Mouse (Mus musculus): Measurements from ENCODE around the gene Polr3gl. TPM values are rescaled to one million over a fixed set of nuclear protein-coding genes. Genes with fewer than 3 reads are reported as not detected.
"Not testable (repeated sequence)": the region's sequence is repeated elsewhere in the genome, so short reads cannot be mapped to it uniquely, and the experiment has no call there.

The Polr3gl gene
- polyA plus RNA-seq, 1 experiment from 2014 or later = 36.7 TPM

DNA sequence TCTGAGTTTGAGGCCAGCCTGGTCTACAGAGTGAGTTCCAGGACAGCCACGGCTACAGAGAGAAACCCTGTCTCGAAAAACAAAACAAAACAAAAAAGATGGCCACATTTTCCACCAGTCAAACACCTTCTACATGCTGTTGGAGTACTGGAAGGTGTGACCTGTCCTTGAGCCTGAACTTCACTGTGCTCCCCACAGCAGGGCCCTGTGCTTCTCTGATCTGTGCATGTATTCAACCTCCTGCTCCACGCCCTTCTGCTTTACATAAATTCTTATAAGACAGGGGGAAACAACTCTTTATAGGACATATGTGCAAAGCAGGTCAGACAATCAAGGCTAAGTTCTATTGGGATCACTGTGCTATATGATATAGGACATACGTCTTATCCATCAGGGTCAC lies 29.2 kb upstream of the Polr3gl start:
- no peak overlapping the region for H3K9ac ChIP-seq (ENCODE audit: low read depth, low read length)
- no peaks in the 10 kb centered on the region for H3K4me1 ChIP-seq (ENCODE audit: control insufficient read depth, insufficient read depth, low read length)
- peaks cover 32% of the 10 kb centered on the region for H3K36me3 ChIP-seq (ENCODE audit: control insufficient read depth, insufficient read depth, low read length)
- no peaks in the 10 kb centered on the region for H3K27me3 ChIP-seq (ENCODE audit: control insufficient read depth, insufficient read depth, low read depth, low read length)
- no peak overlapping the region for H3K27ac ChIP-seq (ENCODE audit: low read length)
- no peak overlapping the region for H3K4me2 ChIP-seq (ENCODE audit: low read length)
- no peak for ATAC-seq
- no peak overlapping the region for H3K4me3 ChIP-seq (ENCODE audit: low read depth, low read length)
- WGBS = 95% methylated on average over 4 of the region's 4 CpGs
- no peaks in the 10 kb centered on the region for H3K9me3 ChIP-seq (replicated peaks; ENCODE audit: control insufficient read depth, low read length, poor library complexity, severe bottlenecking)

DNA sequence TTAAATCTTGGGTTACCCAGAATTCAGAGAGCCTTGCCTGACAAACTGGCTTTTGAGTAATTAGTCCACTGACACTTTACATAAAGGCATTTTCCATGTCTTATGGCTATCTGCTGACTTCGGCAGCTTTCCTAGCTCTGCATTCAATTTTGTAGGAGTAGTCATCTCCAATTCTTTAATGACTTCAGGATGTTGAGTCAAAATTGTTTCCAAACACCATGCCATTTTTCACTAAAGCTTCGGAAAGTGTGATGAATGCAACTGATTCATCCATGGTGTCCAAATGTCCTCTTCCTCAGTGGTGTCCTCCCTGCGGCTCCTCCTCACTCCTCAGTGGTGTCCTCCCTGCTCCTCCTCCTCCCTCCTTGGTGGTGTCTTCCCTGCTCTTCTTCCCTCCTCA lies 24.0 kb upstream of the Polr3gl start:
- peaks cover 41% of the 10 kb centered on the region for H3K36me3 ChIP-seq (ENCODE audit: control insufficient read depth, insufficient read depth, low read length)
- H3K27me3 ChIP-seq (ENCODE audit: control insufficient read depth, insufficient read depth, low read depth, low read length) = no peaks in the 10 kb centered on the region

DNA sequence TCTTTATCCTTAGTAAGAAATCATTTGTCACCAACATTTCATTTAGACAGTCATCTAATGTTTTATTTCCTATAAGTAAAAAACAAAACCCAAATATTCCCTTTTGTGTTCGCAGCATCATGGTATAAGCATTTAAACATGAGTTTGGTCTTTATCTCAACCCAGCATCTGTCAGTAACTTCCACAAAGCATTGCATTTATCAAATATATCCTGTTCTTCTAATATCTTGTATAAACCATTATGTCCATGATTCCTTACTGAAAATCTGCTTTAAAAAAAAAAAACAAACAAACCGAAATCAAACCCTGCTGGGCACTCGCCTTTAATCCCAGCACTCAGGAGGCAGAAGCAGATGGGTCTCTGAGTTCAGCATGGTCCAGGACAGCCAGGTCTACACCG lies 12.6 kb upstream of the Polr3gl start:
- peaks cover 41% of the 10 kb centered on the region for H3K4me1 ChIP-seq (ENCODE audit: control insufficient read depth, insufficient read depth, low read length)
- no peak overlapping the region for H3K9ac ChIP-seq (ENCODE audit: low read depth, low read length)
- H3K4me3 ChIP-seq (ENCODE audit: low read depth, low read length) = no peak overlapping the region
- 90% methylated on average over 4 of the region's 4 CpGs for WGBS
- no peaks in the 10 kb centered on the region for H3K27me3 ChIP-seq (ENCODE audit: control insufficient read depth, insufficient read depth, low read depth, low read length)
- H3K27ac ChIP-seq (ENCODE audit: low read length) = no peak overlapping the region
- H3K4me2 ChIP-seq (ENCODE audit: low read length) = no peak overlapping the region
- ATAC-seq = no peak
- H3K36me3 ChIP-seq (ENCODE audit: control insufficient read depth, insufficient read depth, low read length) = no peaks in the 10 kb centered on the region
- H3K9me3 ChIP-seq (replicated peaks; ENCODE audit: control insufficient read depth, low read length, poor library complexity, severe bottlenecking) = no peaks in the 10 kb centered on the region

More for the DNA sequence above, 24.0 kb upstream of the Polr3gl start:
- 99% methylated on average over 3 of the region's 3 CpGs for WGBS
- H3K27ac ChIP-seq (ENCODE audit: low read length) = no peak overlapping the region
- H3K9me3 ChIP-seq (replicated peaks; ENCODE audit: control insufficient read depth, low read length, poor library complexity, severe bottlenecking) = no peaks in the 10 kb centered on the region
- H3K4me1 ChIP-seq (ENCODE audit: control insufficient read depth, insufficient read depth, low read length) = no peaks in the 10 kb centered on the region
- ATAC-seq = no peak
- no peak overlapping the region for H3K4me3 ChIP-seq (ENCODE audit: low read depth, low read length)
- no peak overlapping the region for H3K4me2 ChIP-seq (ENCODE audit: low read length)
- no peak overlapping the region for H3K9ac ChIP-seq (ENCODE audit: low read depth, low read length)

DNA sequence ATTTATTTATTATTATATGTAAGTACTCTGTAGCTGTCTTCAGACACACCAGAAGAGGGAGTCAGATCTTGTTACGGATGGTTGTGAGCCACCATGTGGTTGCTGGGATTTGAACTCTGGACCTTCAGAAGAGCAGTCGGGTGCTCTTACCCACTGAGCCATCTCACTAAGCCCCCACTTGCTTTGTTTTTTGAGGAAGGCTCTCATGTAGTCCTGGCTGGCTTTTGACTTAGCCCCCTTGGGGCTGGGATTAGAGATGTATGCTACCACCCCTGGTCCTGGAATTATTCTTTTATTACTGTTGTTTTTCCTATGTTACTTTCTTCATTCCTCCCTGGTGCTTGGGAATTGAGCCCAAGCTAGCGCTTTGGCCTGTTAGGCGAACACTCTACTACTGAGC lies 12.0 kb upstream of the Polr3gl start:
- H3K27ac ChIP-seq (ENCODE audit: low read length); H3K9ac ChIP-seq (ENCODE audit: low read depth, low read length); H3K4me2 ChIP-seq (ENCODE audit: low read length); H3K27me3 ChIP-seq (ENCODE audit: control insufficient read depth, insufficient read depth, low read depth, low read length); H3K36me3 ChIP-seq (ENCODE audit: control insufficient read depth, insufficient read depth, low read length); ATAC-seq; H3K4me3 ChIP-seq (ENCODE audit: low read depth, low read length); H3K9me3 ChIP-seq (replicated peaks; ENCODE audit: control insufficient read depth, low read length, poor library complexity, severe bottlenecking): not testable (repeated sequence)
- H3K4me1 ChIP-seq (ENCODE audit: control insufficient read depth, insufficient read depth, low read length) = peaks cover 41% of the 10 kb centered on the region
- WGBS = 91% methylated on average over 3 of the region's 4 CpGs

DNA sequence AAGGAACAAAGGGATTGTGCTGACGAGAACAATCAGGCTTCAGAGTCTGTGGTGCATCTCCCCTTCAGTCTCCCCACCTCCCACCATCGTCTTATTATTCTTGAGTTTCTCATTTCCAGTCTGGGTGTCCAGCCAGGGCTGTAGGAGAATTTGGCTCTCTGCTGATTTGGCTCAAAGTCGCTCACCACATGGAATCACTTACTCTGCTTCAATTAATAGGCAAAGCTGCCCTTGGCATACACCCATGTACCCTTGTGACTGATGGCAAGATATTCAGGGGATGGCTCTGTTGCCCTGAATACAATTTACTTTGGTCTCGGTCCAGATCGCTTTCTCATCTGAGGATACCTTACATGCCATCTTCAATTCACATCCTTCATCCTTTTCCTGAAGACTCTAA lies 9.3 kb upstream of the Polr3gl start:
- no peak for ATAC-seq
- no peaks in the 10 kb centered on the region for H3K27me3 ChIP-seq (ENCODE audit: control insufficient read depth, insufficient read depth, low read depth, low read length)
- peak overlapping the region; percentile 72; the same call in 1 of the 2 replicates for H3K27ac ChIP-seq (ENCODE audit: low read length)
- no peaks in the 10 kb centered on the region for H3K9me3 ChIP-seq (replicated peaks; ENCODE audit: control insufficient read depth, low read length, poor library complexity, severe bottlenecking)
- WGBS = 21% methylated on average over 5 of the region's 5 CpGs
- H3K36me3 ChIP-seq (ENCODE audit: control insufficient read depth, insufficient read depth, low read length) = no peaks in the 10 kb centered on the region
- peak overlapping the region; percentile 95 for H3K9ac ChIP-seq (ENCODE audit: low read depth, low read length)
- H3K4me2 ChIP-seq (ENCODE audit: low read length) = peak overlapping the region; percentile 88
- peak overlapping the region; percentile 89 for H3K4me3 ChIP-seq (ENCODE audit: low read depth, low read length)
- peaks cover 57% of the 10 kb centered on the region for H3K4me1 ChIP-seq (ENCODE audit: control insufficient read depth, insufficient read depth, low read length)

DNA sequence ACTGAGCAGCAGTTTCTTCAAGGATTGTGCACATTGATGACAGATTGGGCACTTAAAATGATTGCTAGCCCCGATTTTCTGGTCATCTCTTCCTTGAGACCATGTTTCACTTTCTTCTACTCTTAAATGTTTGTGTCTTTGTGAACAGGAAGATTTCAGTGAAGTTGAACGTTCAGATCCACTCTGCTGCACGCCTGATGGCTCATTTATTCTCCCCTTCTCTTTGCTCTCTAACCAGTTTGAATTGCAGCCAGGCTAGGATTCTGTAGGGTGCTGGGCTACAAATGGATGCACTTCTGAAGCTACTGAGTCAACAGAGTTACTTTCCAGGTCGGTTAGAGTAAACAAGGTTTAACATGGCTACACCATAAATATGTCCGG lies 8.7 kb upstream of the Polr3gl start:
- H3K9me3 ChIP-seq (replicated peaks; ENCODE audit: control insufficient read depth, low read length, poor library complexity, severe bottlenecking) = no peaks in the 10 kb centered on the region
- no peaks in the 10 kb centered on the region for H3K36me3 ChIP-seq (ENCODE audit: control insufficient read depth, insufficient read depth, low read length)
- no peaks in the 10 kb centered on the region for H3K27me3 ChIP-seq (ENCODE audit: control insufficient read depth, insufficient read depth, low read depth, low read length)
- peak overlapping the region; percentile 95 for H3K9ac ChIP-seq (ENCODE audit: low read depth, low read length)
- peak overlapping the region; percentile 72 for H3K27ac ChIP-seq (ENCODE audit: low read length)
- H3K4me1 ChIP-seq (ENCODE audit: control insufficient read depth, insufficient read depth, low read length) = peaks cover 57% of the 10 kb centered on the region
- no peak for ATAC-seq
- H3K4me2 ChIP-seq (ENCODE audit: low read length) = peak overlapping the region; percentile 88
- 29% methylated on average over 5 of the region's 5 CpGs for WGBS
- H3K4me3 ChIP-seq (ENCODE audit: low read depth, low read length) = peak overlapping the region; percentile 89

DNA sequence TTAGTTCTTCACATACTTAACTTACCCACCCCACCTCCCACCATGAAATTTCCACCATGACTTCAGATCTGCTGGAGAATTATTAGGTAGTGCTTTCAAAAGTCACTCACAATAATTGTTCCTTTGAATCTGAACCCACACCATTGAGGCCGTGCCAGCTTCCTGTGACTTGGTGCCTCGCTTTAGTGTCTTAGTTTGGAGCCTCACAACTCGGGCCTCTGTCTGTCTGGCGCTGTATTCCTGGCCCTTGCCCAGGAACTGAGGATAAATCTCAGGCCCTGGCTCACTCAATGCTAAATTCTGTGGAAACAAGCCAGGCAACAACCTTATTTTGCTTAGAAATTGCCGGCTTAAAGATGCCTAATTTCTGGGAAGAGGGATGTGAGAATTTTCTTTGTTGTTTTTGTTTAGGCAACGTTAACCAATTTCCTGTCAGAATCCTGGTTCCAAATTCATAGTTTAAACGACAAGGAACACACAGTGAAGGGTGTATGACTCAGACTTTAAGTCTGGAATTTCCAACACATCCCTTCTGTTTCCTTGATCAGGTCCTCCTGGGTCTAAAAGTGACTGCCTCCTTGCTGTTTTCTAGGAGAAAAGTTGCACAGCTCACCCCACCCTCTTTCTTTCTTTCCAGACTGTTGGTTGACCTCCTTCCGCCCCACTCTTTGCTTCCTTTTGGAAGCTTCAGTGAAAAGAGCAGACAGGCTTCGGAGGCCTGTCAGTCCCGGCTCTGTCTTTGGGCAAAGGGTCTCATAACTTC lies 8.1 kb upstream of the Polr3gl start:
- 13% methylated on average over 10 of the region's 10 CpGs for WGBS
- H3K4me3 ChIP-seq (ENCODE audit: low read depth, low read length) = peak overlapping the region; percentile 89
- H3K4me2 ChIP-seq (ENCODE audit: low read length) = peak overlapping the region; percentile 88
- H3K9ac ChIP-seq (ENCODE audit: low read depth, low read length) = peak overlapping the region; percentile 95
- H3K36me3 ChIP-seq (ENCODE audit: control insufficient read depth, insufficient read depth, low read length) = no peaks in the 10 kb centered on the region
- no peaks in the 10 kb centered on the region for H3K27me3 ChIP-seq (ENCODE audit: control insufficient read depth, insufficient read depth, low read depth, low read length)
- H3K27ac ChIP-seq (ENCODE audit: low read length) = peak overlapping the region; percentile 94
- no peak for ATAC-seq
- H3K9me3 ChIP-seq (replicated peaks; ENCODE audit: control insufficient read depth, low read length, poor library complexity, severe bottlenecking) = no peaks in the 10 kb centered on the region
- H3K4me1 ChIP-seq (ENCODE audit: control insufficient read depth, insufficient read depth, low read length) = peaks cover 57% of the 10 kb centered on the region

DNA sequence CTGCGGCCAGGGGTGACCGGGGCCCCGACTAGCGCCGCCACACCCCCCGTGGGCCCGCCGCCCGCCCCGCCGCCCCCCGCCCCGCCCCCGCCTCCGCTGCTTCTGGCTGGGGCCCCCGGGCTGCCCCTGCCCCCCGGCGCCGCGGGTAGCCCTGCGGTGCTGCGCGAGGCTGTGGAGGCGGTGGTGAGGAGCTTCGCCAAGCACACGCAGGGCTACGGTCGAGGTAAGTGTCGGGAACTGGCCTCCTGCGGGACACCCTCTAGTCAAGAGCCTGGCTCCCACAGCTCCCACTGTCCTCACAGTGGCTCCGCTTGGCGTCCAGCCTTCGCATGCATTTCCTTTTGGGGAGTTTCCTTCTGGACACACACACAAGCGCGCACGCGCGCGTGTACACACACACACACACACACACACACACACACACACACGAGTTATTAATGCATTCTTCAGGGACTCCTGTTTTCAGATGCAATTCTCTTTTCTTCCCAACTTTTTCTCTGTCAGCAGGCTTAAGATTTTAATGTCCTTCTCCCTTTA lies 7.3 kb upstream of the Polr3gl start:
- Histone ChIP-seq H3K27me3 (ENCODE audit: control insufficient read depth, insufficient read depth, low read depth, low read length) (no peaks in the 10 kb centered on the region), H3K9ac (ENCODE audit: low read depth, low read length) (peak overlapping the region; percentile 95), H3K4me1 (ENCODE audit: control insufficient read depth, insufficient read depth, low read length) (peaks cover 62% of the 10 kb centered on the region), H3K36me3 (ENCODE audit: control insufficient read depth, insufficient read depth, low read length) (no peaks in the 10 kb centered on the region), H3K4me3 (ENCODE audit: low read depth, low read length) (peak overlapping the region; percentile 89), H3K27ac (ENCODE audit: low read length) (peak overlapping the region; percentile 94), H3K4me2 (ENCODE audit: low read length) (peak overlapping the region; percentile 88), H3K9me3 (replicated peaks; ENCODE audit: control insufficient read depth, low read length, poor library complexity, severe bottlenecking) (no peaks in the 10 kb centered on the region)
- under 1% methylated on average over 18 of the region's 40 CpGs for WGBS
- peak; percentile 58 for ATAC-seq

DNA sequence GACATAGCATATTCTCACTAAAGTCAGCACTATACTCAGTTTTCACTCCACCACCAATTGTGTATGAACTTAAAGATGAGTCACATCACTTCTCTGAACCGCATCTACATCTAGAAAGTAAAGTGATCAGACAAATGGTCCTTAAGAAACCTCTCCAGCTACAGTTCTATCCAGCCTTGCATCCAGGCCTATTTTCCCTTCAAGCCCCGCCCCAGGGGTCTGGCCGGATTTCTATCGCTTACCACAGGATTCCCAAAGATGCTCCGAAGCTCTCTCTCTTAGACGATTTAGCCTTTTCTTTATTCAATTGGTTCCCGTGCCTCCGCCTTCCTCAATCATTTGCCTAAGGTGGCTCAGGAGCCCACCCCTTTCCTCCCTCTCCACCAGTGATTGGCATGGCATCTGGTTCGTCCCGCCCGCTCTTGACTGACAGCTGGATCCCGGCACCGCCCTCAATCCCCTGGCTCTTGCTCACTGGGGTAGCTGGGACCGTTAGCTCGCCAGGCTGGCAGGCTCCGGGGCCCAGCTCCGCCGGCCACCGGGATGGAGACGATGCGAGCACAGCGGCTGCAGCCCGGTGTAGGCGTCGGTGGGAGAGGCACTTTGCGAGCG lies 6.8 kb upstream of the Polr3gl start, which contains the start of gene Lix1l:
Gene Lix1l (plus strand): TSS at position 511 of the 612 bp plus-strand sequence.
- under 1% methylated on average over 27 of the region's 27 CpGs for WGBS
- H3K27me3 ChIP-seq (ENCODE audit: control insufficient read depth, insufficient read depth, low read depth, low read length) = no peaks in the 10 kb centered on the region
- H3K9me3 ChIP-seq (replicated peaks; ENCODE audit: control insufficient read depth, low read length, poor library complexity, severe bottlenecking) = no peaks in the 10 kb centered on the region
- peak within 1 kb of the TSS; percentile 94 for H3K27ac ChIP-seq (ENCODE audit: low read length)
- peak within 1 kb of the TSS; percentile 89 for H3K4me3 ChIP-seq (ENCODE audit: low read depth, low read length)
- H3K4me2 ChIP-seq (ENCODE audit: low read length) = peak within 1 kb of the TSS; percentile 88
- peak; percentile 93 for ATAC-seq
- H3K9ac ChIP-seq (ENCODE audit: low read depth, low read length) = peak within 1 kb of the TSS; percentile 95
- H3K4me1 ChIP-seq (ENCODE audit: control insufficient read depth, insufficient read depth, low read length) = peaks cover 65% of the 10 kb centered on the region
- no peaks in the 10 kb centered on the region for H3K36me3 ChIP-seq (ENCODE audit: control insufficient read depth, insufficient read depth, low read length)

All from midbrain, embryonic 16.5 days (tissue).